Mouse (Mus musculus) megakaryocyte, embryonic 14.5 days (primary cell): ENCODE data around the gene Dlx1.

Source experiments
- FLI1 ChIP-seq: IDR thresholded peaks from 2 replicates; pipeline ENCODE4 v1.6.1; 2012; ENCODE audit warnings: low read length, inconsistent platforms, mixed read lengths
- GATA1 ChIP-seq: IDR thresholded peaks from 3 replicates; pipeline ENCODE4 v1.6.1; 2012; ENCODE audit warnings: mixed read lengths, low read length, inconsistent platforms, borderline replicate concordance

GRCm38 (mm10) chr2:71527323-71528013, 445 bp upstream of the Dlx1 start:
- no peak for TF ChIP-seq GATA1
- no peak for TF ChIP-seq FLI1
